Mouse (Mus musculus) midbrain, embryonic 15.5 days (tissue): ENCODE data around the gene Slx1b. TPM values are rescaled to one million over a fixed set of nuclear protein-coding genes. Genes with fewer than 3 reads are reported as not detected.
A peak's percentile ranks its signal among the peaks of the same experiment; 100 is the strongest.

Experiments
- ATAC-seq: fragments of 200-750 bp; cut with Nextera tagmentation; replicated peaks from 2 replicates; pipeline ENCODE4 v1.8.0; 2017; ENCODE audit warnings: moderate TSS enrichment
- H3K27ac ChIP-seq: fragments of 300-500 bp; sonication (generic); 2 replicates; pipeline ENCODE4 v1.5.1; 2015; ENCODE audit warnings: mild to moderate bottlenecking, inconsistent platforms
- H3K27me3 ChIP-seq: fragments of 300-500 bp; sonication (generic); replicated peaks from 2 replicates; pipeline ENCODE4 v1.6.1; 2015; ENCODE audit warnings: inconsistent platforms
- H3K36me3 ChIP-seq: fragments of 300-500 bp; sonication (generic); replicated peaks from 2 replicates; pipeline ENCODE4 v1.6.1; 2015; ENCODE audit warnings: inconsistent platforms
- H3K4me1 ChIP-seq: fragments of 300-500 bp; sonication (generic); 2 replicates; pipeline ENCODE4 v1.6.1; 2015; ENCODE audit warnings: inconsistent platforms
- H3K4me2 ChIP-seq: fragments of 300-500 bp; sonication (generic); 2 replicates; pipeline ENCODE4 v1.6.1; 2015; ENCODE audit warnings: inconsistent platforms, mild to moderate bottlenecking, moderate library complexity
- H3K4me3 ChIP-seq: fragments of 300-500 bp; sonication (generic); 2 replicates; pipeline ENCODE4 v1.5.1; 2015; ENCODE audit warnings: mild to moderate bottlenecking, inconsistent platforms
- H3K9ac ChIP-seq: fragments of 300-500 bp; sonication (generic); 2 replicates; pipeline ENCODE4 v1.6.1; 2015; ENCODE audit warnings: mild to moderate bottlenecking, inconsistent platforms
- H3K9me3 ChIP-seq: fragments of 300-500 bp; sonication (generic); 2 replicates; pipeline ENCODE4 v1.6.1; 2016; ENCODE audit warnings: inconsistent platforms
- WGBS: fragments of 180-500 bp; shearing (Covaris S2); methylation state at CpG from one replicate; pipeline ENCODE4 v1.1.7; 2015; ENCODE audit warnings: mixed read lengths; 5-methylcytosine and 5-hydroxymethylcytosine counted together
- polyA plus RNA-seq: library from polyadenylated mRNA; unstranded; fragments of >200 nt; fragmentation: Nextera tagmentation; extraction: Ambion mirVana; gene quantifications from 2 replicates; pipeline ENCODE4 v1.2.1, GENCODE M21; 2015

Gene Slx1b
- polyA plus RNA-seq, 1 experiment from 2014 or later, result 20.9 TPM

DNA sequence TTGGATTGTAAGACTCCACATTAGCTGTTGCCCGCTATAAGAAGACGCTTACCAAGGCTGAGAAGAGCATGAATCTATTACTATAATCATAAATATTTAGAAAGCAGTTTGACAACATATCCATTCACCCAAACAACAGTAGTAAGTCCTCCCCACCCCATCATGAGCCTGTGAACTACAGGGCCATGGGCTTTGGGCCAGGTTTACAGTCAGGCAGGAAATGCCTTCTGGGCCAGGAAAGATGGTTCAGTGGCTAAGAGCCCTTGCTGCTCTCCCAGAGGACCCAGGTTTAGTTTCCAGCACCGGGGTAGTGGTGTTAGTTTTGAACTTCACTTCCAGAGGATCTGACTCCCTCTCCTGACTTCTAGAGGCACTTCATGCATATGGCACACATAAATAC is 22.0 kb upstream of the Slx1b start:
- no peak overlapping the region for H3K9ac ChIP-seq
- no peaks in the 10 kb centered on the region for H3K27me3 ChIP-seq
- no peak for ATAC-seq

DNA sequence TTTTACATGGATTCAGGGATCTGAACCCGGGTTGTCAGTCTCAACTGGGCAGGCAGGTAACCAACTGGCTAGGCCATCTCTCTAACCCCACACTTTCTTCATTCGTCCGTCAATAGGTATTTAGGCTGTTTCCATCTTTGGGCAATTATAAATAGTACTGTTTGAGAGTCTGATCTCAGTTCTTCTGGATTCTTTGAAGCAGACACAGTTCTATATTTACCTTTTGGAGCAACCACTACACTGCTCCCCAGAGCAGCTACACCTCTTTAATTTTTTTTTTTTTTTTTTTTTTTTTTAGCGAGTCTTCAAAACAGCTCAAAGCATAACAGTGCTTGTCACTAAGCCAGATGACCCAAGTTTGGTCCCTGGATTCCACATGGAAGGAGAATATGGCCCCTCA is 20.1 kb upstream of the Slx1b start:
- no peaks in the 10 kb centered on the region for H3K27me3 ChIP-seq
- H3K4me2 ChIP-seq, result no peak overlapping the region
- H3K9ac ChIP-seq, result no peak overlapping the region
- 81% methylated on average over 4 of the region's 4 CpGs for WGBS
- H3K27ac ChIP-seq, result no peak overlapping the region
- H3K9me3 ChIP-seq, result no peaks in the 10 kb centered on the region
- no peak overlapping the region for H3K4me3 ChIP-seq
- no peak for ATAC-seq
- no peaks in the 10 kb centered on the region for H3K36me3 ChIP-seq
- no peaks in the 10 kb centered on the region for H3K4me1 ChIP-seq

More for the DNA sequence above, 22.0 kb upstream of the Slx1b start:
- no peak overlapping the region for H3K4me2 ChIP-seq
- no peak overlapping the region for H3K4me3 ChIP-seq
- H3K36me3 ChIP-seq, result no peaks in the 10 kb centered on the region
- H3K9me3 ChIP-seq, result no peaks in the 10 kb centered on the region
- H3K4me1 ChIP-seq, result no peaks in the 10 kb centered on the region
- H3K27ac ChIP-seq, result no peak overlapping the region
- WGBS, result 91% methylated on average over 3 of the region's 3 CpGs

DNA sequence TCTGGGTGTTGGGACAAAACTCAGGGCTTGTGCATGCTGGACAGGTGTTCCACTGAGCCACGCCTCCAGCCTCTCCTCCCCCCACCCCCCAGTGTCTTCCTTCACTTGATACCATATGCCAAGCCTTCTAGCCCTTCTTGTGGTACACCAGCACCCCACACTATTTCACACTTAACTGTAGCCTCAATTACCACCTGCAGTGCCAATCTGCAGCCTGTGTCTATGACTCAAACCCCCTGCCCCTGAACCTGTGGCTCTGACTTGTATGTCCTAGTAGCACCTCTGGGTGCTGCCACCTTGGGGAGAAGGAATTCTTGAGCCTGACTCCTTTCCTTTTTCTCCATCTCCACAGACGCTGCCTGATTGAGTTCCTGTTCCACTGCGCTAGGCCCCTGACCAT is 16.3 kb upstream of the Slx1b start:
- H3K27me3 ChIP-seq, result no peaks in the 10 kb centered on the region
- H3K9me3 ChIP-seq, result no peaks in the 10 kb centered on the region
- H3K4me3 ChIP-seq, result no peak overlapping the region
- H3K4me1 ChIP-seq, result no peaks in the 10 kb centered on the region
- H3K9ac ChIP-seq, result no peak overlapping the region
- H3K27ac ChIP-seq, result no peak overlapping the region
- no peak overlapping the region for H3K4me2 ChIP-seq
- no peak for ATAC-seq
- no peaks in the 10 kb centered on the region for H3K36me3 ChIP-seq
- WGBS, result 88% methylated on average over 3 of the region's 3 CpGs

DNA sequence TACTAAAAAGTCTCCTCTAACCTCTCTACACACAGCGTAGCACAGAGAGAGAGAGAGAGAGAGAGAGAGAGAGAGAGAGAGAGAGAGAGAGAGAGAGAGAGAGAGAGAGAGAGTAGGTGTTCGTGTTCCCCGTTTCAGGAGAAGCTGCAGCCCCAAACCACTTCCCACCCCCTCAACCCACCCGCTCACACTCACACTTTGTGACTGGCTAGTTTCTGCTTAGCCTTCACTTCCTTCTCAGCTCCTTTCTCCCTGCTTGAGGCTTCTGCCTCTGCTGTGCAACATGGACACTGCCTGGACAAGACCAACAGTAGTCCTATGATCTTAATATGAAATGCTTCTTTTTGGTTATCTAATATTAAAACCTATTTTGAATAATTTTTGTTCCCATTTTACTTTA is 14.7 kb upstream of the Slx1b start:
- WGBS, result 70% methylated on average over 4 of the region's 4 CpGs

DNA sequence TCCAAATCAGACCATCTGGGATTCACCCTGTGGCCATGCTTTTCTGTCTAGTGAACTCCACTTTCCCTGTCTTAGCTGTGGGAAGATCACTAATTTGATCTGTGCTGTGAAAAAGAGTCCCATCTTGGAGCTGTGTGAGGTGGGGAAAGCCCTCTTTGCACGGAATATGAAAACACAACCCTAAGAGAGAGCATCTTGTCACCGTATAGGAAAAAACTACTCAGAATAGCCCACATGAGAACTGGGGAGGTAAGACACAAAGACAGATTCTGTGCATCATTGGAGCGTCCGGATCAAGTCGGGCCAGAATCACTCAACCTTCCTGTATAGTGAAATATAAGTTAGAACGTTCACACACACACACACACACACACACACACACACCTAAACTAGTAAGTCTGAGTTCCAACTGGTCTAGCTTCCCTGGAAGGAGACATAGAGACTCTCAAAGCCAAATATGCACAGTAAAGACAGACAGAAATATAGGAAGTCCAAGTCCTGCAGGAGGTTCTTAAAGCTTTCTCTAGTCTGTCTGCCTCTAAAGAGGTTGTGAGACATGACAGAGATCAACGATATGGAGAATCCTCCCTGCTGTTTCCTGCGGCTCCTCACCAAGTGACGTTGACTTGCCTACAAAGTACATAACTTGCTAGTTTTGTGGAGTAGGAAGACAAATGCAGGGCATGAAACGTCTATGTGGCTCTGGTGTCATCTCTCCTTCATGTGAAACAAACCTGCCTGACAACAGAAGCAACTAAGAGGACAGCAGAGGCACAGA is 12.8 kb upstream of the Slx1b start:
- H3K4me3 ChIP-seq, result no peak overlapping the region
- ATAC-seq, result no peak
- H3K27me3 ChIP-seq, result no peaks in the 10 kb centered on the region
- no peak overlapping the region for H3K9ac ChIP-seq
- no peak overlapping the region for H3K27ac ChIP-seq
- peaks cover 12% of the 10 kb centered on the region for H3K4me1 ChIP-seq
- H3K36me3 ChIP-seq, result no peaks in the 10 kb centered on the region
- 85% methylated on average over 10 of the region's 10 CpGs for WGBS
- no peaks in the 10 kb centered on the region for H3K9me3 ChIP-seq
- no peak overlapping the region for H3K4me2 ChIP-seq

More for the DNA sequence above, 14.7 kb upstream of the Slx1b start:
- H3K9ac ChIP-seq, result no peak overlapping the region
- no peak for ATAC-seq
- peaks cover 2% of the 10 kb centered on the region for H3K4me1 ChIP-seq
- no peak overlapping the region for H3K27ac ChIP-seq
- no peak overlapping the region for H3K4me3 ChIP-seq
- H3K4me2 ChIP-seq, result no peak overlapping the region
- no peaks in the 10 kb centered on the region for H3K27me3 ChIP-seq
- no peaks in the 10 kb centered on the region for H3K9me3 ChIP-seq
- no peaks in the 10 kb centered on the region for H3K36me3 ChIP-seq

DNA sequence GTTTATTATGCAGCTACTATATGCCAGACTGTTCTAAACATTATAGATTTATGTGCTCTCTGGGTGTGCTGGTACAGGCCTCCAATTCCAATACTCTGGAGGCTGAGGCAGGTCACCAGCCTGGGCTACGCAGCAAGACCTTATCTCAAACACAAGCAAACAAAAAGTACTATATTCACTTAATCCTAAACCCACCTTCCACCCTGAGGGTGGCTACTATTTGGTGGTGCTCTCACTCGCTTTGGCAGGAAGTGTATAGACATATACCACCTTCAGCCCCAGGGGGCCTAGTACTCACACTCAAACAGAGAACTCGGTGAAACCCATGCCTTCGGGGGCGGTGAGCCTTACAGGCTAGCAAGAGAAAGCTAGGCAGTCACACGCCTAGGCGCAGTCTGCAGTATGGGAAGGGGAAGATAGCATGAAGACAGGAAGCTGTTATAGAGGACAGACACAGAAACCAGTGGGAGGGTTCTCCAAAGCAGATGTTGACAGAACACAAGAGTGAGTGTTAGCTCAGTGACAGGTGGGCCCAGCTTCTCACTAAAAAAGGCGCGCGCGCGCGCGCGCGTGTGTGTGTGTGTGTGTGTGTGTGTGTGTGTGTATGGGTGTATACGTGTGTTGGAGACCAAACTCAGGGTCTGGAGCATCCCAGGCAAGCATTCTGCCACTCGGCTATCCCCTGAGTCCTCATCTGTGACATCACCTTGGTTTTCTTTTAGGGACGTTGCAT is 12.0 kb upstream of the Slx1b start, which contains the start of gene Coro1a:
Gene Coro1a (minus strand): TSS at position 346 of the 733 bp plus-strand sequence.
- H3K9ac ChIP-seq, result no peak within 1 kb of the TSS
- H3K27ac ChIP-seq, result no peak within 1 kb of the TSS
- H3K4me3 ChIP-seq, result no peak within 1 kb of the TSS
- H3K27me3 ChIP-seq, result no peaks in the 10 kb centered on the region
- WGBS, result 93% methylated on average over 19 of the region's 19 CpGs
- no peaks in the 10 kb centered on the region for H3K36me3 ChIP-seq
- ATAC-seq, result no peak
- H3K4me1 ChIP-seq, result peaks cover 19% of the 10 kb centered on the region
- H3K9me3 ChIP-seq, result no peaks in the 10 kb centered on the region
- no peak within 1 kb of the TSS for H3K4me2 ChIP-seq

DNA sequence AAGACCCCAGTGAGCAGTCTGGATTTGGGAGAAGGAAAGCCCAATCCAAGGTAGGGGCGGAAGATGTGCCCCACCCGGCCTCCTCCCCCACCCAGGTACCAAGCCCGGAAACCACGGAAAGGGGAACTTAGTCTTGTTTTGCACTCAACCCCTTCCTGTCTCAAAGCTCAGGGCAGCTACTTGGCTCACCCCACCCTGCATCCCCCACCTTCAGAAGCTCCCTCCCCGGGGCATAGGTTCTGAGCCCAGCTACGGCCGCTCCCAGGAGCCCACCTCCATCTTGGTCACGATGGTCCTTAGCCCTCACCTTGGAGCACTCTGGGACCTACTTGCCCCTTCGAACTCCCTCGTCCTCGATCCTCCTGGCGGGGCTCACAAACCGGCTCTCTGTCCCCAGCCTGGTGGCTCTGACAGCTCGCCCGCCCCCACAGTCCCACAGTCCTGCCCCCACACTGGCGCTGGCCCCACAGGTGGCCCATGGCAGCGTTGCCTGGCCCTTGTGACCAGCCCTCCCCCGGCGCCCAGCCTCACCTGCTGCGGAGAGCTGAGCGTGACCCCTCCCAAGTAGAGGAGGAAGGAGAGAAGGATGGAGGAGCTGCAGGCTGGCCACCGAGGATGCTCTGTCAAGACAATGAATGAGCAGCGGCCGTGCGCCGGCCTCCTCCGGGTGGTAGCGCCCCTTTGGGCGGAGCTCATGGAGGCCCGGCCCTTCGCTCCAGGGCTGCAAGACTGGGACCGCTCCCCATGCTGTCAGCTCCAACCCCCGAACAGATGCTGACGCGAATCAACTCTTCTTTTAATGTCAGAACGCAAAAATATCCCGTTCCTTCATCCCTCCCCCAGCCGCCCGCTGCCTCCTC is 8.8 kb upstream of the Slx1b start:
- peak overlapping the region; percentile 90 for H3K27ac ChIP-seq
- peaks cover 7% of the 10 kb centered on the region for H3K36me3 ChIP-seq
- peak overlapping the region; percentile 72 for H3K4me2 ChIP-seq
- WGBS, result under 1% methylated on average over 39 of the region's 39 CpGs
- H3K9me3 ChIP-seq, result no peaks in the 10 kb centered on the region
- ATAC-seq, result peak; percentile 89
- H3K4me3 ChIP-seq, result peak overlapping the region; percentile 89
- H3K9ac ChIP-seq, result peak overlapping the region; percentile 98
- H3K4me1 ChIP-seq, result peaks cover 42% of the 10 kb centered on the region
- H3K27me3 ChIP-seq, result no peaks in the 10 kb centered on the region

DNA sequence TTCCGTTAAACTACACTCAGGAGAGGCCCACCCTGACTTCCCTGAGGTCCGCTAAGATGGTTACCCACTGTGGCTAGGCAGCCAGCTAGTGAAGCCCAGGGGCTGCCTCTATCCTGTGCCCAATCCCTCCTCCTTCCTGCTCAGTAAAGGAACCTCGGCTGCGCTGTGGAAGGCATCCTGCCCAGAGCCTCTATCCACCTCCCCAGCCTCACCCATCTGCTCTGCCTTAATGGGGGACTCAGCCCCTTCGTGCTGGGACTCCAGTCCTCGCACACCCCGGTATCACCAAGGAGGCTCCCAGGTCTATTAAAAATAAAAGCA is 8.1 kb upstream of the Slx1b start:
- 6% methylated on average over 7 of the region's 7 CpGs for WGBS
- Histone ChIP-seq H3K9me3 (no peaks in the 10 kb centered on the region), H3K36me3 (peaks cover 10% of the 10 kb centered on the region), H3K9ac (peak overlapping the region; percentile 98), H3K27me3 (no peaks in the 10 kb centered on the region), H3K27ac (peak overlapping the region; percentile 90), H3K4me2 (peak overlapping the region; percentile 72), H3K4me3 (peak overlapping the region; percentile 89), H3K4me1 (peaks cover 42% of the 10 kb centered on the region)
- ATAC-seq, result peak; percentile 35; the same call in 1 of the 2 replicates

DNA sequence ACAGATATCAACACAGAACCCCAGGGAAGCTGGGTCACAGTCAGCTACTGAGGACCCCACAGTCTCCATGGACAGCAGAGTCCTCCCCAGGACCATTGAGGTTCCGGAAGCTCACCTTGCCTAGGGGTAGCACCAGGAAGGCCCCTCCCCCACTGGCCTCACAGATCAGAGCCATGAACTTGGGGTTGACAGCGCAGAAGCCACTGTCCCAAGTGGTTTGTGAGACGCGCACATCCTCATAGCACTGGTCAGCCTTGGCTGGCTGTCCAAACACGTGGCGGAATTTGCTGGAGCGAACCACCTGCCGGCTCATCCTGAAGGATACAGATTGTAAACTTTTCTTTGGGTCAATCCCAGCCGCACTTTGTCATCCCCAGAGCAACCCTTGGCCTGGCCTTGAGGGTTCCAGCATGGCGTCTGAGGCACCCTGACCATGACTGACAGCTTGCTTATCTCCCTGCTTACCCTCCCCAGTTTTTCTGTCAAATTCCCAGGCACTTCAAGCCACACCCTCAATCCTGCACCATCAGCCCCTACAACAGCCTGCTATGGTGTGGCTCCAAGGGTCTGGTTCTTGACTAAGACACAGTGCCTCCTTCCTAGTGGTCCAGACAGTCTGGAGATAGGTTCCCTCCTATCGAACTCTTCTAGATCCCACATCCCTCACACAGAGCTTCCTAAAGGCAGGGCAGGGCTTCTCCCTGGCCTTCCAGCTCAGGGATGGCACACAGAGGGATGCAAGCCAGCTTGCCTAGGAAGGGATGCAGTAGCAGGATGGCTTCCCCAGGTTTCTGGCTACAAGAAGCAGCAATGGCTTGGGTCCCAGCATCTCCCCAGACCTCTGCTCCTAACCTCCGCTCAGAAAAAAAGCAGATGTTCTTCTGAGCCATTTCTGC is 7.5 kb upstream of the Slx1b start:
- Histone ChIP-seq H3K4me1 (peaks cover 42% of the 10 kb centered on the region), H3K9ac (peak overlapping the region; percentile 98), H3K27ac (peak overlapping the region; percentile 90), H3K9me3 (no peaks in the 10 kb centered on the region), H3K4me3 (peak overlapping the region; percentile 89), H3K27me3 (no peaks in the 10 kb centered on the region), H3K36me3 (peaks cover 12% of the 10 kb centered on the region), H3K4me2 (peak overlapping the region; percentile 72)
- ATAC-seq, result no peak
- 80% methylated on average over 12 of the region's 12 CpGs for WGBS

DNA sequence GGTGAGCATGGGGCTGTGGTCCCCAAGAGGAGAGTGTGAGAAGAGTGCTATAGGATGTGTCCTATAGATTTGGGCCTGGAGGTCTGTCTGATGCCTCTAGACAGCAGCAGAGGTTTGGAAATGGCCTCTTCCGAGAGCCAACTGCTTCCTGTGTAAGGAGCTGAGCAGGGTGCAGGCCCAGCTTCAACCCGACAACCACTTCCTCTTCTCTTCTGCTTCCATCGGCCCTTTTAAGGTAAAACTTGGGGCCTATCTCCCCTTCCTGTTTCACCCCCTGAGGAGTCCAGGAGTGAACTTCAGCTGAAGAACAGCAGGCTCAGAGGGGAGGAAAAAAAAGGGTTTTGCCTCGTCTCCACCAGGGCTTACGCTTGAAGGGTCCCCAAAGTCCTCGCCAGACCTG is 6.8 kb upstream of the Slx1b start:
- H3K27me3 ChIP-seq, result no peaks in the 10 kb centered on the region
- ATAC-seq, result no peak
- no peak overlapping the region for H3K4me3 ChIP-seq
- H3K36me3 ChIP-seq, result peaks cover 13% of the 10 kb centered on the region
- H3K4me1 ChIP-seq, result peaks cover 44% of the 10 kb centered on the region
- 0 out of 2 replicates have a peak overlapping the region, but pooled peaks have one; percentile 98 for H3K9ac ChIP-seq
- 80% methylated on average over 6 of the region's 6 CpGs for WGBS
- no peak overlapping the region for H3K27ac ChIP-seq
- H3K9me3 ChIP-seq, result no peaks in the 10 kb centered on the region
- H3K4me2 ChIP-seq, result peak overlapping the region; percentile 72

DNA sequence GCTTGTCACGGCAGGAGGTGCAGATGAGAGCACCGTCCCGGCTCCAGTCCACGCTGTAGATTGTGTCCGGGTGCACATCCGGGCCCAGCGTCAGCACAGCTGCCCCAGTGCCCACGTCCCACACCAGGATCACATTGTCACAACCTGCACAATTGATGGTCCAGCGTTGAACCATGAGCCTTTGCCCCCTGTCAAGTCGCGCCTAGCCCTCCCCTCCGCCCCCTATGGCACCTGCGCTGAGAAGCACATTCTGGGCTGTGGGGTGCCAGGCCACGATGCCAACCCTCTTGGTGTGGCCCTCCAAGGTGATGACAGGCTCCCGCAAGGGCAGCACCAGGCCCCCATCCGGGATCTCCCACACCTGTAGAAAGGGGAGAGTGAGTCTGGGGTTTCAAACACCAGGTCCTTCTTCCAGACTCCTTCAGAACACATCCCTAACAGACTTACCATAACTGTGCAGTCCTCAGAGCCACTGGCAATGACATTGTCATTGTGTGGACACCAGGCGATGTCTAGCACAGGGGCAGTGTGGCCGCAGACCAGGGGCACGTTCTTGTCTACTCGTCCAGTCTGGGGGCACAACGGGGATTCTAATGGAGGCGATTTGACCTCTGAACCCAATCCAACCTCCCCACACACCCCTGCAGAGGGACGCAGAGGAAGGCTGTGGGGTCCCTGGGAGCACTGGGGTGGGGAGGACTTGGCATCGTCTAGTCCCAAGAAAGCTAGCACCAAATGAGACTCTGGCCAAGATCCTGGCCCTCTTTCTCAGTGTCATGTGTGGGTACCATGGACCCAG is 6.2 kb upstream of the Slx1b start:
- peak overlapping the region; percentile 23; the same call in 1 of the 2 replicates for H3K9ac ChIP-seq
- 56% methylated on average over 24 of the region's 24 CpGs for WGBS
- H3K36me3 ChIP-seq, result peaks cover 13% of the 10 kb centered on the region
- H3K4me2 ChIP-seq, result peak overlapping the region; percentile 72
- H3K27me3 ChIP-seq, result no peaks in the 10 kb centered on the region
- peaks cover 50% of the 10 kb centered on the region for H3K4me1 ChIP-seq
- H3K27ac ChIP-seq, result no peak overlapping the region
- no peaks in the 10 kb centered on the region for H3K9me3 ChIP-seq
- 0 out of 2 replicates have a peak overlapping the region, but pooled peaks have one; percentile 13 for H3K4me3 ChIP-seq
- ATAC-seq, result no peak
